Mouse (Mus musculus) forebrain, embryonic 16.5 days (tissue): ENCODE measurements around the gene Sertad2. TPM values are rescaled to one million over a fixed set of nuclear protein-coding genes. Genes with fewer than 3 reads are reported as not detected.
A peak's percentile ranks its signal among the peaks of the same experiment; 100 is the strongest.

Experiments used
- ATAC-seq: fragments of 200-750 bp; cut with Nextera tagmentation; 2 replicates; pipeline ENCODE4 v1.8.0; 2017; ENCODE audit warnings: mild to moderate bottlenecking, moderate library complexity
- H3K27ac ChIP-seq: fragments of 300-500 bp; sonication (generic); 2 replicates; pipeline ENCODE4 v1.5.1; 2014; ENCODE audit warnings: low read length, control low read depth
- H3K27me3 ChIP-seq: fragments of 300-500 bp; sonication (generic); replicated peaks from 2 replicates; pipeline ENCODE4 v1.6.1; 2014; ENCODE audit warnings: low read length; ENCODE audit not compliant: control insufficient read depth, insufficient read depth
- H3K36me3 ChIP-seq: fragments of 300-500 bp; sonication (generic); 2 replicates; pipeline ENCODE4 v1.6.1; 2014; ENCODE audit not compliant: control insufficient read depth, insufficient read depth
- H3K4me1 ChIP-seq: fragments of 300-500 bp; sonication (generic); replicated peaks from 2 replicates; pipeline ENCODE4 v1.6.1; 2014; ENCODE audit warnings: low read length; ENCODE audit not compliant: control insufficient read depth, insufficient read depth
- H3K4me2 ChIP-seq: fragments of 300-500 bp; sonication (generic); 2 replicates; pipeline ENCODE4 v1.6.1; 2014; ENCODE audit warnings: mild to moderate bottlenecking, low read length, control low read depth
- H3K4me3 ChIP-seq: fragments of 300-500 bp; sonication (generic); replicated peaks from 2 replicates; pipeline ENCODE4 v1.5.1; 2014; ENCODE audit warnings: mild to moderate bottlenecking, low read length, control low read depth
- H3K9ac ChIP-seq: fragments of 300-500 bp; sonication (generic); replicated peaks from 2 replicates; pipeline ENCODE4 v1.6.1; 2014; ENCODE audit warnings: low read depth, low read length, control low read depth
- H3K9me3 ChIP-seq: fragments of 300-500 bp; sonication (generic); 2 replicates; pipeline ENCODE4 v1.6.1; 2016; ENCODE audit warnings: low read length; ENCODE audit not compliant: control insufficient read depth
- WGBS: fragments of 180-500 bp; shearing (Covaris S2); extraction: QIAGEN DNeasy Blood & Tissue Kit; methylation state at CpG from one replicate; pipeline ENCODE4 v1.1.7; 2014; 5-methylcytosine and 5-hydroxymethylcytosine counted together
- polyA plus RNA-seq: library from polyadenylated mRNA; unstranded; fragments of >200 nt; fragmentation: Nextera tagmentation; extraction: Ambion mirVana; gene quantifications from 2 replicates; pipeline ENCODE4 v1.2.1, GENCODE M21; 2015

The Sertad2 gene
- polyA plus RNA-seq, 1 experiment from 2014 or later, result 30.3 TPM

GRCm38 (mm10) chr11:20613223-20613622, 70.2 kb downstream of the Sertad2 start:
- ATAC-seq, result no peak
- Histone ChIP-seq H3K4me1 (no peaks in the 10 kb centered on the region), H3K4me2 (no peak overlapping the region), H3K9me3 (no peaks in the 10 kb centered on the region), H3K4me3 (no peak overlapping the region), H3K36me3 (no peaks in the 10 kb centered on the region), H3K27ac (no peak overlapping the region), H3K27me3 (no peaks in the 10 kb centered on the region), H3K9ac (no peak overlapping the region)
- WGBS, result 94% methylated on average over 4 of the region's 4 CpGs

- no peak for ATAC-seq
- Histone ChIP-seq H3K9me3 (no peaks in the 10 kb centered on the region), H3K27ac (no peak overlapping the region), H3K4me3 (no peak overlapping the region), H3K36me3 (no peaks in the 10 kb centered on the region), H3K4me2 (no peak overlapping the region), H3K27me3 (no peaks in the 10 kb centered on the region), H3K4me1 (no peaks in the 10 kb centered on the region), H3K9ac (no peak overlapping the region)
- WGBS, result 58% methylated on average over 3 of the region's 3 CpGs
Measured at GRCm38 (mm10) chr11:20616103-20616502, 73.0 kb downstream of the Sertad2 start.

- Histone ChIP-seq H3K36me3 (no peaks in the 10 kb centered on the region), H3K27ac (no peak overlapping the region), H3K4me3 (no peak overlapping the region), H3K27me3 (no peaks in the 10 kb centered on the region), H3K4me1 (no peaks in the 10 kb centered on the region), H3K9ac (no peak overlapping the region), H3K9me3 (no peaks in the 10 kb centered on the region), H3K4me2 (no peak overlapping the region)
- WGBS, result 67% methylated on average over 2 of the region's 2 CpGs
- no peak for ATAC-seq
Measured at GRCm38 (mm10) chr11:20627146-20627545, 84.1 kb downstream of the Sertad2 start.

GRCm38 (mm10) chr11:20628216-20628615, 85.2 kb downstream of the Sertad2 start:
- no peaks in the 10 kb centered on the region for H3K9me3 ChIP-seq
- H3K36me3 ChIP-seq, result no peaks in the 10 kb centered on the region
- H3K4me2 ChIP-seq, result no peak overlapping the region
- H3K4me3 ChIP-seq, result no peak overlapping the region
- H3K27me3 ChIP-seq, result no peaks in the 10 kb centered on the region
- no peak overlapping the region for H3K27ac ChIP-seq
- H3K4me1 ChIP-seq, result peaks cover 6% of the 10 kb centered on the region
- H3K9ac ChIP-seq, result no peak overlapping the region
- ATAC-seq, result no peak
- 46% methylated on average over 2 of the region's 2 CpGs for WGBS

GRCm38 (mm10) chr11:20629700-20630099, 86.6 kb downstream of the Sertad2 start:
- no peak for ATAC-seq

GRCm38 (mm10) chr11:20631026-20631940, 88.2 kb downstream of the Sertad2 start:
- H3K36me3 ChIP-seq, result no peaks in the 10 kb centered on the region
- peak; percentile 93 for ATAC-seq
- peak overlapping the region; percentile 93 for H3K4me2 ChIP-seq
- no peaks in the 10 kb centered on the region for H3K9me3 ChIP-seq
- H3K27ac ChIP-seq, result 0 out of 2 replicates have a peak overlapping the region, but pooled peaks have one; percentile 17
- peaks cover 23% of the 10 kb centered on the region for H3K4me1 ChIP-seq
- peak overlapping the region; percentile 98 for H3K4me3 ChIP-seq
- peak overlapping the region; percentile 94 for H3K9ac ChIP-seq
- no peaks in the 10 kb centered on the region for H3K27me3 ChIP-seq
- 3% methylated on average over 35 of the region's 36 CpGs for WGBS

More at GRCm38 (mm10) chr11:20629700-20630099, 86.6 kb downstream of the Sertad2 start:
- 93% methylated on average over 5 of the region's 5 CpGs for WGBS
- no peaks in the 10 kb centered on the region for H3K27me3 ChIP-seq
- peaks cover 12% of the 10 kb centered on the region for H3K4me1 ChIP-seq
- no peak overlapping the region for H3K9ac ChIP-seq
- no peak overlapping the region for H3K27ac ChIP-seq
- no peaks in the 10 kb centered on the region for H3K36me3 ChIP-seq
- no peak overlapping the region for H3K4me2 ChIP-seq
- no peaks in the 10 kb centered on the region for H3K9me3 ChIP-seq
- H3K4me3 ChIP-seq, result no peak overlapping the region

- ATAC-seq, result peak; percentile 89
- Histone ChIP-seq H3K36me3 (no peaks in the 10 kb centered on the region), H3K9ac (peak overlapping the region; percentile 94), H3K27me3 (no peaks in the 10 kb centered on the region), H3K9me3 (no peaks in the 10 kb centered on the region), H3K4me3 (peak overlapping the region; percentile 98), H3K27ac (peak overlapping the region; percentile 91), H3K4me2 (peak overlapping the region; percentile 93), H3K4me1 (peaks cover 23% of the 10 kb centered on the region)
- WGBS, result under 1% methylated on average over 61 of the region's 67 CpGs
Measured at GRCm38 (mm10) chr11:20631941-20632618, 89.0 kb downstream of the Sertad2 start.

GRCm38 (mm10) chr11:20632619-20632965, 89.5 kb downstream of the Sertad2 start:
- H3K4me2 ChIP-seq, result peak overlapping the region; percentile 93
- no peak for ATAC-seq
- H3K9ac ChIP-seq, result peak overlapping the region; percentile 94
- no peaks in the 10 kb centered on the region for H3K27me3 ChIP-seq
- H3K36me3 ChIP-seq, result no peaks in the 10 kb centered on the region
- no peaks in the 10 kb centered on the region for H3K9me3 ChIP-seq
- WGBS, result under 1% methylated on average over 13 of the region's 13 CpGs
- H3K4me1 ChIP-seq, result peaks cover 23% of the 10 kb centered on the region
- H3K27ac ChIP-seq, result peak overlapping the region; percentile 91; the same call in 1 of the 2 replicates
- H3K4me3 ChIP-seq, result peak overlapping the region; percentile 98

GRCm38 (mm10) chr11:20634543-20634942, 91.5 kb downstream of the Sertad2 start:
- Histone ChIP-seq H3K9ac (no peak overlapping the region), H3K4me2 (no peak overlapping the region), H3K4me3 (no peak overlapping the region), H3K36me3 (no peaks in the 10 kb centered on the region), H3K27ac (no peak overlapping the region), H3K4me1 (peaks cover 23% of the 10 kb centered on the region), H3K27me3 (no peaks in the 10 kb centered on the region), H3K9me3 (no peaks in the 10 kb centered on the region)
- 72% methylated on average over 1 of the region's 1 CpGs for WGBS
- no peak for ATAC-seq
